Mouse (Mus musculus): Measurements from ENCODE around the gene Rtf2.

Rtf2 gene

GRCm38 (mm10) chr2:172484696-172485370, 44.5 kb downstream of the Rtf2 start:
- DNase-seq = no peak

- DNase-seq = no peak
Observed at GRCm38 (mm10) chr2:172496736-172497345, 56.5 kb downstream of the Rtf2 start.

DNA sequence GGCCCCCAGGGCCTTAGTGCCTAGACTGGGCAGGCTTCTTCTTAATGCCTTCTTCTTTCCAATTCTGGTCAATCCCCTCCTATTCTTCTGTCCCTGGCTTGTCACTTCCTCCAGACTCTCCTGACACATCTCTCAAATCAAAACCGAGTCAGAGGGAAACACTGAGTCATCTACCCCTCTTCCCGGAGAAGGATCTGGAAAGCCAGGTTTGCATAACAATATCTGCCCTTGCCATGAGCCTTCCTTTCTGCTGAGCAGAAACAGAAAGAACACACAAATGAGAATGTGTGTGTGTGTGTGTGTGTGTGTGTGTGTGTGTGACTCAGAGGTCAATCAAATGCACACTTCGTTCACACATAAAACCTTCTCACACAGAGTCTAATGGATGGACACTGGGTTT, 58.5 kb downstream of the Rtf2 start:
- DNase-seq = no peak

DNA sequence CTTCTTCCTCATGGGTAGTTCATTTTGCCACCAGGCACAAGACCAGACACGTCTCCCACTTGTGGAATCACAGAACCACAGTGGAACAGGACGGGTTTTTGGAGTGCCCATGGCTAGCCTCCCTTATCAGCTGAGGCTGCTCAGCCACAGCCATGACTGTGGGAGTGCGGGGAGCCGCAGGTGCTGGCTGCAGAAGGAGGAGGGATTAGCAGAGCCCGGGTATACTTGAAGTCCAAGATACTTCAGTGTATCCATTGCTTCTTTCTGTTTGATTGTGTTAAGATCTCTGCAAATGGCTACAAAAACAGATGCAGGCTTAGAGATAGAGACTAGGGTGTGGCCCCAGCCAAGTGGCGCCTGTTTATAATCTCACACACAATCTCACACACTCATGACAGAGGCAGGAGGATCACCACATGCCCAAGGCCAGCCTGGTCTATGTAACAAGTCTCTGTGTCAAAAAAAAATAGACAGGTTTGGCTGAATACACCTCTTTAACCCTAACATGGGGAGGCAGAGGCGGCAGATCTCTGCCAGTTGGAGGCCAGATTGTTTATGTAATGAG, 60.5 kb downstream of the Rtf2 start:
- no peak for DNase-seq

GRCm38 (mm10) chr2:172501341-172501740, 61.0 kb downstream of the Rtf2 start:
- DNase-seq = no peak

GRCm38 (mm10) chr2:172502168-172502567, 61.8 kb downstream of the Rtf2 start:
- DNase-seq = no peak

GRCm38 (mm10) chr2:172506121-172506520, 65.8 kb downstream of the Rtf2 start:
- DNase-seq = no peak

GRCm38 (mm10) chr2:172510056-172510712, 69.8 kb downstream of the Rtf2 start:
- no peak for DNase-seq

DNA sequence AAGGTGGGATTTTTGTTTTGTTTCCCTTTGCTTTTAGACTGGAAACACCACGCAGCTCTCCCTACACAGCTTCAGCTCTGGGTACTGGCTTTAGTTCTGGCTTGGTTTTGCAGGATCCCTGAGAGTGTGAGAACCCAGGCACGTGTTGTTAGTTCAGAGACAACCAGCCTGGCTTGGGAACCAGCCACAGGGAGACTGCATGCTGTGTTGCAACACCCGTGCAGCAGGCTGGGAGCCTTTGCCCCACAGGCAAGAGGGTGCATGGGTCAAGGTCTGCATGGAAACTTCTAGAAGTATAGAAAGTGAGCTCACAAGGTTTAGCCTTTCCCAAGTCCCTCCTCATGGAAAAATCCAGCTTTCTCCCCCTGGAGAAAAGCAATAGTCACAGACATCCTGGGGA, 70.5 kb downstream of the Rtf2 start:
- DNase-seq = no peak

- DNase-seq = no peak
Observed at GRCm38 (mm10) chr2:172516407-172516992, 76.1 kb downstream of the Rtf2 start.
